Mouse (Mus musculus) testis, postnatal 14 days (tissue): ENCODE measurements around the gene Arid3a.

Source experiments
- DNase-seq: peaks from one replicate; pipeline ENCODE4 v3.0.0; 2021; ENCODE audit warnings: low spot score

The Arid3a gene

DNA sequence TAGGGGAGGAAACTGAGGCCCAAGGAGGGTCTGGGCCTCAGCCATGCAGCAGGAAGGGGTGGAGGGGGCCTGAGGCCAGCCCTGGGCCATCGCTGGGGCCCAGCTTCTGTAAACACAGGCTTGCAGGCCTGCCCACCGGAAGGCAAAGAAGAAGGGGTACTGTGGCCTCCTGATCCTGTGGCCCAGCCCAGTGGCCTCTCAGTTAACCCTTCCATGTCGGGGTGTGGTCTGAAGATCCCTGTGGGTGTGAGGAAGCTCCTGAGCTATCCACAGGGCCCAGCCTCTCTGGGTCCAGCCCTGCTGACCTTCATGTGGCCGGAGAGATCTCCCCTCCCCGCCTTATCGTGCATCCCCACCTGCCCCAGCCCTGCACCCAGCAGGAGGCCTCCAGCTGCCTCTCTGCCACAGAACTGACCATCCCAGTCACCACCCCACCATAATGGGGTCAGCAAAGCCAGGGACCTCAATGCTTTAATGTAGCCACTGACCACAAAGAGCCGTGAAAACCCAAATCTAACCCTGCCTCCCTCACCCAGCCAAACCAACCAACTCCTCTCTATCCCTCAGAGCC is 20.0 kb downstream of the Arid3a start:
- no peak for DNase-seq

DNA sequence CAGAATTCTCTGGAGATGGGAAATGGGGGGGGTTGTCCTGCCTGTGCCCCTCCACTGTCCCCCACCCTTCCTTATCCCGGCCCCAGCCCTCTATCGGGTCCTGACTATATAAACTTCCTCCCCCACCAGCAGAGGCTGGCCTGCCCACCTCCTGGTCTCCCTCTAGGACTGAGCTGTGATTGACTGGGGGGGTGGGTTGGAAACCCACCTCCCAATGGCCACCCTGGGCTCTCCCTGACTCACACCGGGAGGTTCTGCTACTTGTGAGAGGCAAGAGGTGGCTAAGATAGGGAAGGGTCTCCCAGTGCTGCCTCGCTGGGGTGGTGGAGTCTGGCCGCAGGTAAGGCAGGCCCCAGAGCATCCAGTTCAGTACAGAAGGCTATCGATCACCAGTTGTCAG is 20.7 kb downstream of the Arid3a start:
- DNase-seq = no peak

DNA sequence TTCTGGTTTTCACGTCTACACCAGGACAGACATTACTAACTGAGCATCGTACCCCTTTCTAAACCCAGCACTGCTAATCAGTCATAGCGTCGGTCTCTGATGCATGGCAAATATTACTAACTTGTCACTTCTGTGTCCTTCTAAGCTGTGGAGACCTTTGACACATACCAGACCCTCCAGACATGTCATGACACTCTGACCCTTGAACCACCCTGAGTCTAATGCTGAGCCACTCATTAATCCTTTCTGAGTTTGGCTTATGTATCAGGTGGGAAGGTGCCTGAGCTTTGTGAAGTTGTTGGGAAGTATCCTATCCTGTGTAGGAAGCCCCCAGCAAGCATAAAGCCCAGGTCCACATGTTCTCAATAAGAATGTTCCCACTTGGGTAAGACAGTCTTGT is 23.0 kb downstream of the Arid3a start:
- DNase-seq = no peak

DNA sequence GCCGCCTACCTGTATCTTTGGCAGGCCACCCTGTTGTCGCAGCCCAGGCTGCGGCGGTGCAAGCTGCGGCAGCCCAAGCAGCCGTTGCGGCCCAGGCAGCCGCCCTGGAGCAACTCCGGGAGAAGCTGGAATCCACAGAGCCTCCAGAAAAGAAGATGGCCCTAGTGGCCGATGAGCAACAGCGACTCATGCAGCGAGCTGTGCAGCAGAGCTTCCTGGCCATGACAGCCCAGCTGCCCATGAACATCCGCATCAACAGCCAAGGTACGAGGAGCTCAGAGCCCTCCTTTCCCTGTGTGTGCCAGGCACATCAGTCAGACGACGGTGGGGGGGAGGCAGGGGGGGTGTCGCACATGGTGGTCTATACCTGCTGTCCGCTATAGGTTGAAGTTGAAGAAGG is 23.8 kb downstream of the Arid3a start:
- DNase-seq = no peak

DNA sequence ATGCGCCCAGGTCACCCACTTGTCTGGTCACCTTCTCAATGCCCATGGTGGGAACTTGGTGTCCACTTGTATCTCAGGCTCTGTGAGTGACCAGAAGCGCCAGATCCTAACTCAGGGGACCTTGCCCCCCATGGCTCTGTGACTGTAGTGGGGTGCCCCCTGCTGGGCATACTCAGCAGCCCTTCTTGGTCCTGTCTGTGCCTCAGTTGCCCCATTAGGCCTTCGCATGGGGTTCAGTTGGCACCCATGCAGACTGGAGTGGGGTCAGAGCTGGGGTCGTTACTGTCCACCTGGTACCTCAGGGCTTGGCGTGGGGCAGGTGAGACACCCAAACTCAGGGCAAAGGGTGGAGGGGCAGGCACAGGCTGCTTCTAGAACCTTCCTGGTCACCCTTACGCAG is 27.1 kb downstream of the Arid3a start:
- no peak for DNase-seq

DNA sequence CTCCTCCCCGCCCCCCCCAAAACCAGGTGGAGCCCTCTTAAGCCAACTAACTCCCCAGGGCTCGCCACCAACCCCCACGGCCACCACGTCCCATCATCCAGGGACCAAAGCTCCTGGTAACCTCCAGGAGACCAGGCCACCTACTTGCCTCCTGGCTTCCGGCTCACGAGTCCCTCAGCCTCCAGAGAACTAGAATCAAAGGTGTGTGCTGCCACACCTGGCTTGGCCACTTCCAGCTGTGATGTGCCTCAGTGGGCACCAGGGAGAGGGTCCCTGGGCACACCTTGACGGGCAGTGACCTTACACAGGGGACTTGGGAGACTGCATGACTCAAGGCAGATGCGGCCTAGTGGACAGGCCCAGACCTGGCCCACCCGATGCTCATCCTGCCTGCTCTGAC is 28.8 kb downstream of the Arid3a start:
- DNase-seq = no peak

DNA sequence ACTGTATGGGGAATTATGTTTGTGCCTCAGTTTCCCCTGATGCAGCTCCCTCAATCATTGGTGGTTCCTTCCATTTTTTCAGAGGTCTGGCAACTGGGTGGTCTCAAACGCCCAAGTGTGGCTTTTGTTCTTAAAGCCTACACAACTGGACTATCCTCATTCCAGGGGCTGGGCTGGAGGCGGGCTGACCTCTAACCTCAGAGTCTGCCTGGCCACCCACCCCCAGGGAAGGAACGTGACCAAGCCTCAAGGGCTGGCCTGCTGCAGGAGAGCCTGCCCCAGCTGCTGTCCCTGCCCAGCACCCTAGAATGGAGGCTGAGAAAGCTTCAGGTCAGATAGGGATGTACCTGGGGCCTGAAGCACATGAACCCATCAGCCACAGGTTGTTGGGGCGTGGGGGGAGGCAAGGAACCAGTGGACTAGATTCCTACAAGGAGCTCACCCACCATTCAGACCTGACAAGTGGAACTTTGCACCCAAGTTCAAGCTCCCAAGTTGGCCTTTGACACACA is 29.9 kb downstream of the Arid3a start:
- no peak for DNase-seq

DNA sequence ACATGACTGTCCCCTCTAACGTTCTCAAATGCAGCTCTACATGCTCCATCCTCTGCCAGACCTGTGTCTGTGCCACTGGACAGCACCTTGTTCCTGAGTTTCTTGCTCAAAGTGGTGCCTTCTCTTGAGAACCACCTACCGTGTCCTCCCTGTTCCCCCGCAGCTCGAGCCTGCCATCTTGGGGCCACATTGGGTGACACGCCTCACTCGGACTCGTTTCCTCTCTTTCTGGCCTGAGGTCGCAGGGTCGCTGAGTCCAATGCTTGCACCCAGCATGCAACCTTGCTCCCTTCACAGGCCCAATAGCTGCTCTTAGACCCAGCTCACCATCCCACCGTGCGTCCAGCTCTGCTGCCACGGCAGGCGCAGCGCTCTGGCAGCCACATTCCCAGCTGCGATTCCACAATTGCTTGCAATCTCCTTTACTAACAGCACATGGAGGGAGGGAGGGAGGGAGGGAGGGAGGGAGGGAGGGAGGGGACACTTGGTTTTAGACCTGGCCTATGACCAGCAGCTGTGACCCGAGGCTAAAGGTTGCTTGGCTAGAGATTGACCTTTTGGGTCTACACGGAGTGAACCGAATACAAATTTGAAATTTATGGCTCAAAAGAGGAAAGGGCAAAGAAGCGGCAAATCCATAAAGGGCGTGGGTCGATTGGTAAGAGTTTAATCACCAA is 31.4 kb downstream of the Arid3a start:
- DNase-seq = no peak

DNA sequence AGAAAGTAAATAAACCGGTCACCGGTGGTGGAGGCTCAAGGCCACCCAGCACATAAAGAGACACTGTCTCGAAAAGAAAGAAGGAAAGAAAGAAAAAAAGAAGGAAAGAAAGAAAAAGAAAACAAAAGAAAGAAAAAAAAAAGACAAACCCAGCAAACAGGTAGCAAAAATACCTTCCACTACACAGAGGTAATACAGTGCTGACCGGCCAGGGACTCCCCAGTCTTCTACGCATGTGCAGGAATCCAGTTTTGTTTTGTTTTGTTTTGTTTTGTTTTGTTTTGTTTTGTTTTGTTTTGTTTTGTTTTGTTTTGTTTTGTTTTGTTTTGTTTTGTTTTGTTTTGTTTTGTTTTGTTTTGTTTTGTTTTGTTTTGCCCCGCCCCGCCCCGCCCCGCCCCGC is 32.6 kb downstream of the Arid3a start:
- DNase-seq = peak; percentile 71

DNA sequence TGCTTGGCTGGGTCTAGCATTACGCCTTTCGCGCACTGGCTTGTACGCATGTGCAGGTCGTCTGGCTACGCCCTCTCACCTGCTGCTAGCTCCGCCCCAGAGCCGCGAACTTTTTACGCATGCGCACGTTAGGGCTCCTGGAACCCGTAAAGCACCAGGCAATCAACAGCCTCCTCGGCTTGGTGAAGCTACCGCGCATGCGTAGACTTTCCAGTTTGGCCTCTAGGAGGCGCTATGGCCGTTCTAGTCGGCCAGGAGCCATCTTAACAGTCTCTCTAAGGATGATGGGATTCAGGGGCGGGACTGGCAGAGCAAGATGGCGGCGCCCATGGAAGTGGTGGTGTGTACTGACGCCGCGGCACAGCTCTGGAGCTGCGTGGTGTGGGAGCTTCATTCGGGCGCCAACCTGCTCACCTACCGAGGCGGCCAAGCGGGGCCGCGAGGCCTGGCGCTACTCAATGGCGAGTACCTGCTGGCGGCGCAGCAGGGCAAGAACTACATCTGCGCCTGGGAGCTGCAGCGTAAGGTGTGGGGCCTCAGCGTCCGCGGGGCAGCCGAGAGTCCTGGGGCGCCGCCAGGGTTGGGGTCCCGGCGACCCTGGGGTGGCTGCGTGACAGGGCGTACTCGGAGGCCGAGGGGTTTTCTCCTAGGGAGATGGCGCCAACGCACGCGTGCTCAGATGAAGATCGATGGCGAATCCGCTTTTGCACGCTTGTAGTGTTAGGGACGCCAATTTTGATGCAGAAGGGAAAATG is 33.2 kb downstream of the Arid3a start, which contains the start of gene Wdr18:
Gene Wdr18, plus strand, starts transcription at position 306 of the 755 bp plus-strand sequence.
- peak; percentile 100 for DNase-seq

DNA sequence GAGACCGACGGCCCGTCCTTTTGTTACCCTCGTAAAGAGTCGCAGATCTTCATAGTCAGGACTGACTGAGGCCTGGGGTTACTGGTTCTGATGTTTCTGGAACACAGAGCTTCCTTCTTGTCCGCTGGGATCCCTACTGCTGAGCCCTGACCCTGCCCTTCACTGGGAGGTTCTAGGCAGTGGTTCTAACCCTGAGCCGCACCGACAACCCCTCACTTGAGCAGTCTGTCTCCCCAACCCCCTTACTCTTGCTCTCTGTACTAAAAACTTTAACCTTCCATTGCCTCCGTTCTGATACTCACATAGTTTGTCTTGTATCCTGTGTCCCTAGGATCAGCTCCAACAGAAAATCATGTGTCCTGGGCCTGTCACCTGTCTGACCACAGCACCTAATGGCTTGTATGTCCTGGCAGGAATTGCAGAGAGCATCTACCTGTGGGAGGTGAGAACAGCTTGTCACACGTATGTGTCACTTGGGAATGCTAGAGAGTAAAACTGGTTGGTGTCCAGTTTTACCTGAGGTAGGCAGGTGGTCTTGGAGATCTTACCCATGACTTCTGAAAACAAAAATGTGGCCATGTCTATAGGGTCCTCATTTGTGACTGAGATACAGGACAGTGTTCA is 33.9 kb downstream of the Arid3a start:
- DNase-seq = no peak

DNA sequence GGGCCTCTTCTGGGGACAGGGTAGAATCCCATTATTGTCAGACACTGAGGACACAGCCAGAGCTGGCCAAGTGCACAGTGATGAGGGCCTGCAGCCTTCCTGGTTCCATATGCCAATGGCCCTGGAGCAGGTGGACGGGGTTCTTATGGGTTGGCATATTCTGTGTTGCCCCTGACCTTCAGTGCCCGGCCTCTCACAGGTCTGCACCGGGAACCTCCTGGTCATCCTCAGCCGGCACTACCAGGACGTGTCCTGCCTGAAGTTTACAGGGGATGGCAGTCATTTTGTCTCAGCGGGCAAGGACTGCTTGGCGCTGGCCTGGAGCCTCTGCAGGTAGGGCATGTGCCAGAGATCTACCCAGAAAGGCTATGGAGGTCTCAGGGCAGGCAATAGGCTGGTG is 37.9 kb downstream of the Arid3a start:
- DNase-seq = no peak

DNA sequence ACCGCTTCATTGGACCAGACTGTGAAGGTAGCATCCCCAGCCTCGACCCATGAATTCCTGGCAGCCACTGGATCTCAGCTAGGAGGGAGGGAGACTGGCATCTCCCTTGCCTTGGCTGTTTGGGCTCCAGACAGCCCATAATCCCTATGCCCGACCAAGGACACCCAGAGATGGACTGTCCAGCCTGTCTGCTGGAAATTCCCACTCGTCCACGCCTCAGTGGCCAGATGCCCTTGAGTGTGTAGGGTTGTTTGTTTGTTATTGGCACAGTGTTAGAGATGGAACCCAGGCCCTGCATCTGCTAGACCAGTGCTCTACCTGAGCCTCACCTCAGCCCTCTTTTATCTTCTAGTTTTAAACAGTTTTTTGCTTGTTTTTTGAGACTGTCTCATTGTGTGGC is 38.5 kb downstream of the Arid3a start:
- DNase-seq = no peak

DNA sequence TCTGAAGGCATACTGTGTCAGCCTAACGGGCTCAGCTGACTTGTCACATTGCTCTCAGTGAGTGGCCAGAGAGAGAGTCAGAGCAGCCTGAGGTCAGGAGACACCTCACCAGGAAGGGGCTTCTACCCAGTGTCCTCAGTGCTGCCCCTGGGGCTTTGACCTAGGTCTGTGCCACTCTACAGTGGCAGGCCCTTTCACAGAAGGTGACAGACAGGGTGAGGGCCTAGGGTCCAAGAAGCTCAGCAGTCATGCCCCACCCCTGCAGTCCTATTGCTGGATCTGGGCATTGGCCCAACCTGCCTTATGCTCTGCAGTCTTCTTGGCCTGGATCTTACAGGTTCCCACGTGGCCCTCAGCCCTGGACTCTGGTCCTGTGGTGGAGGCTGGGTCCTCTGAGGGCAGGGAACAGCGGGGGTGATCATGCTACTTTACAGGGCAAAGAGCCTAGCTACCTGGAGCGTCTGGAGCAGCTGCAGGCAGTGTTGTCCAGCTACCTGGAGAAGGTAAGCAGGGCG is 40.1 kb downstream of the Arid3a start:
- no peak for DNase-seq

DNA sequence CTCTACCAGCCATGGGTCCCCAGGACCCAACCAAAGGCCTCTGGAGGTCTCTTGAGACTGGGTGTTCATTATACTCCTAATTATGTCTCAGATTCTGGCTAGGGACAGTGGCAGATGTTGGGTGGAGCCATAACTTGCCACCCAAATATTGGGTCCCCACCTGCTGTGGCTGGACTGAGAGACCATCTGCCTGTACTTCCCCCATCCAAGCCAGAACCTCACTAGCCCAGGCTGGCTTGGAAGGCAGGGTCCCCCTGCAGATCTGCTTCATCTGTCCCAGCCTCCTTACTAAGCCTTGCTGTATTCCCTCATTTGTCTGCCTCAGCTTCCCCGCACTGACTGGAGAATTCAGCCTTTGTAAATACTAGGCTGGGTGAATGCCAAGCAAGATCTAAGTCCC is 41.3 kb downstream of the Arid3a start:
- no peak for DNase-seq

DNA sequence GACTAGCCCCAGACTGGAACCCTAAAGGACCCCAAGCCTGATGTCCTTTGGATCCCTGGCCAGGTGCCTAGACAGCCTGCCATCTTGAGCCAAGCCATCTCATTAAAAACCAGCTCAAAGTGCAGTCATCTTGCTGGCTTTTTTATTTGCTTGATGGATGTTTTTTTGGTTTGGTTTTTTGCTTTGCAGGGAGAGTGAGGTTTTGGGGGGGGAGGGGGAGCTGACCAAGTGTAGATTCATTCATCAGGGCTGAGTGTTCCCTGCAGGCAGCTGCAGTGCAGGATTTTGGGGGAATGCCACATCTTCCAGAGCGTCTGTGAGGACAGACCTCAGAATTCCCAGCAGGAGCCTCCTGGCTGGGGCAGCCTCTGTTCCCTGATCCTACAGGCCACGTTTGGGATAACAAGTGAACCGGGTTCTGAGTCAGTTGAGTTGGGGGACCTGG is 42.3 kb downstream of the Arid3a start:
- DNase-seq = no peak

DNA sequence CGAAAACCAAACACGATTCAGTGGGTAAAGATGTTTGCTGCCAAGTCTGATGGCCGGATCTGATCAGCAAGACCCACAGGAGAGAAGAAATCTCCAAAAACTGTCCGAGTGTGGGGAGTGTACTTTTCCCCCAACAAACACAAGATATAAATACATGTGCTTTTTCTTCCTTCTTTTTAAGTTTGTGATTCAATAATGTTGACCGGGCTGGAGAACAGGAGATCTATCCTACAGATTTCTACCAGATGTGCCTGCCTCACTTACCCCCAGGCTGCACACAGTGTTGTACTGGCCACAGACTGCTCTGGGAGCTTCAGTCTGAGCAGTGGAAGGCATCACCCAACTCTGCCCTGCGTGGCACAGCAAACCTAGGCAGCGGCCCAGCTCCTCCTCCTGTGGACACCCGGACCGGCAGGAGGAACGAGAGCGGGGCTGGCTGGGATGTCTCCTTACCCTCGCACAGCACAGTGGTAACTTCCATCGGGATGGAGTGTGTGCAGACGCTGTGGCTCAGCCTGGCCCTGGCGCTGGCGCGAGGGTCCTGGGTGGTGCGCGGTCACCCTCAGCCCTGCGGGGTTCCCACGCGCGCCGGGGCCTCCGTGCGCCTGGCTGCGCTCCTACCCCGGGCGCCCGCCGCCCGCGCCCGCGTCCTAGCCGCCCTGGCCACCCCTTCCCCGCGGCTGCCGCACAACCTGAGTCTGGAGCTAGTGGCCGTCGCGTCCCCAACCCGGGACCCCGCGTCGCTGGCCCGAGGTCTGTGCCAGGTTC is 43.8 kb downstream of the Arid3a start, which contains the start of gene Grin3b:
Gene Grin3b, plus strand, starts transcription at position 301 of the 768 bp plus-strand sequence.
- no peak for DNase-seq

DNA sequence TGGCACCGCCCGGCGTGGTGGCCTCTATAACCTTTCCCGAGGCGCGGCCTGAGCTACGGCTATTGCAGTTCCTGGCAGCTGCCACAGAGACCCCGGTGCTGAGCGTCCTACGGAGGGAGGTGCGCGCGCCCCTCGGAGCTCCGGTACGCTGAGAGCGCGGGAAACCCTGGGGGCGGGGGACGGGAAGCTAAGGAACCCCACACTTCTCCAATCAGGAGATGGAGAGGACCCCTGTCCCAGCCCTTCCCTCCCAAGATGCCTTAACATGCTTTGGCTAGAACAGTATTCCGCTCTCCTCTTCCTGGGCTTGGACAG is 44.3 kb downstream of the Arid3a start:
- DNase-seq = no peak

DNA sequence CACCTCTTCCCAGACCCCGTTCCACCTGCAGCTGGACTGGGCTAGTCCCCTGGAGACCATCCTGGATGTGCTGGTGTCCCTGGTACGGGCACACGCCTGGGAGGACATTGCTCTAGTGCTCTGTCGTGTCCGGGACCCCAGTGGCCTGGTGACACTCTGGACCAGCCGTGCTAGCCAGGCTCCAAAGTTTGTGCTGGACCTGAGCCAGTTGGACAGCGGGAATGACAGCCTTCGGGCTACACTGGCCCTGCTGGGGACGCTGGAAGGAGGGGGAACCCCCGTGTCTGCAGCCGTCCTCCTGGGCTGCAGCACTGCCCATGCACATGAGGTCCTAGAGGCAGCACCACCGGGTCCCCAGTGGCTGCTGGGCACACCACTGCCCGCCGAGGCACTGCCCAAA is 46.0 kb downstream of the Arid3a start:
- DNase-seq = no peak

DNA sequence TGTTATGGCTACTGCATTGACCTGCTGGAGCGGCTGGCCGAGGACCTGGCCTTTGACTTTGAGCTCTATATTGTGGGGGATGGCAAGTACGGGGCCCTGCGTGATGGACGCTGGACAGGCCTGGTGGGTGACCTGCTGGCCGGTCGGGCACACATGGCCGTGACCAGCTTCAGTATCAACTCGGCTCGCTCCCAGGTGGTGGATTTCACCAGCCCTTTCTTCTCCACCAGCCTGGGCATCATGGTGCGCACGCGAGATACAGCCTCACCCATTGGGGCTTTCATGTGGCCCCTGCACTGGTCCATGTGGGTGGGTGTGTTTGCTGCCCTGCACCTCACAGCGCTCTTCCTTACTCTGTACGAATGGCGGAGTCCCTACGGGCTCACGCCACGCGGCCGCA is 47.2 kb downstream of the Arid3a start:
- no peak for DNase-seq

DNA sequence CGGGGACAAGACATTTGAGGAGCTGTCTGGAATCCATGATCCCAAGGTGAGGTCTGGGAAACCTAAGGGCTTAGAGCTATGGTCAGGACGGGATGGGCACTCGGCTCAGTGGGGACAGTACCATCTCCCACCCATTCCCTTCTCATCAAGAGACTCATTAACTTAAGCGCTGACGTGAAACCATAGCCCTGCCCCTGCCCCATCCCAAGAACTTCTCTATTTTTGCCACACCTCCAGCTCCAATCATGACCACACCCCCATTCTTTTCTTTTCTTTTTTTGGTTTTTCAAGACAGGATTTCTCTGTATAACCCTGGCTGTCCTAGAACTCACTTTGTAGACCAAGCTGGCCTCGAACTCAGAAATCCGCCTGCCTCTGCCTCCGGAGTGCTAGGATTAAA is 47.8 kb downstream of the Arid3a start:
- no peak for DNase-seq
